Mouse (Mus musculus) CH12.LX (cell line): ENCODE data around the gene Palm2. TPM values are rescaled to one million over a fixed set of nuclear protein-coding genes. Genes with fewer than 3 reads are reported as not detected.

Source experiments
- DNase-seq: peaks from one replicate; pipeline ENCODE4 v3.0.0-alpha.2; 2013; ENCODE audit errors: extremely low read depth
- H3K27ac ChIP-seq: 2 replicates; pipeline ENCODE4 v1.5.1; 2012; ENCODE audit warnings: low read depth, mild to moderate bottlenecking, control low read depth, moderate library complexity; ENCODE audit not compliant: insufficient read depth
- H3K27me3 ChIP-seq: replicated peaks from 2 replicates; pipeline ENCODE3; 2012; ENCODE audit warnings: inconsistent platforms
- H3K36me3 ChIP-seq, 2 experiments: replicated peaks in 1 of 2; 2 replicates each; pipeline versions ENCODE3 to v1.6.1; 2012; ENCODE audit warnings: inconsistent platforms in 1 of 2, low read length in 1 of 2, mild to moderate bottlenecking in 1 of 2, mixed read lengths in 1 of 2, moderate library complexity in 1 of 2; ENCODE audit not compliant: control insufficient read depth in 1 of 2, insufficient read depth in 1 of 2
- H3K4me1 ChIP-seq, 2 experiments: 2 replicates each; pipeline ENCODE4 v1.6.1; 2012; ENCODE audit warnings: inconsistent platforms in 1 of 2, moderate library complexity in 1 of 2; ENCODE audit not compliant: insufficient read depth in 2 of 2, control insufficient read depth in 1 of 2
- H3K4me2 ChIP-seq: 2 replicates; pipeline ENCODE4 v1.6.1; 2012; ENCODE audit warnings: low read depth, mild to moderate bottlenecking, control low read depth; ENCODE audit not compliant: poor library complexity, insufficient read depth, severe bottlenecking
- H3K4me3 ChIP-seq, 3 experiments: fragments of 150-350 bp in 1 of 3; sonication (generic) in 1 of 3; replicated peaks in 1 of 3; 2 replicates each; pipeline versions ENCODE3 to v1.5.1; 2011 to 2012; ENCODE audit warnings: low read depth in 2 of 3, low read length in 2 of 3, mild to moderate bottlenecking in 2 of 3, moderate library complexity in 2 of 3, control low read depth in 1 of 3, improper control_type of control experiment in 1 of 3, inconsistent platforms in 1 of 3, mixed read lengths in 1 of 3; ENCODE audit not compliant: poor library complexity in 1 of 3
- H3K79me2 ChIP-seq: replicated peaks from 2 replicates; pipeline ENCODE4 v1.6.1; 2012; ENCODE audit warnings: mild to moderate bottlenecking, moderate library complexity; ENCODE audit not compliant: control insufficient read depth, poor library complexity, insufficient read depth, severe bottlenecking; ENCODE audit errors: extremely low read depth
- H3K9ac ChIP-seq: 2 replicates; pipeline ENCODE4 v1.6.1; 2012; ENCODE audit warnings: low read depth, mild to moderate bottlenecking, control low read depth, moderate library complexity; ENCODE audit not compliant: insufficient read depth
- H3K9me3 ChIP-seq: replicated peaks from 2 replicates; pipeline ENCODE3; 2012; ENCODE audit warnings: low read length, inconsistent platforms, mixed read lengths
- CHD1 ChIP-seq: IDR thresholded peaks from 2 replicates; pipeline ENCODE4 v1.6.1; 2012; ENCODE audit warnings: low read depth, low read length, improper control_type of control experiment, inconsistent platforms
- CHD2 ChIP-seq: IDR thresholded peaks from 2 replicates; pipeline ENCODE4 v1.6.1; 2011; ENCODE audit warnings: low read length, improper control_type of control experiment
- E2F4 ChIP-seq: IDR thresholded peaks from 2 replicates; pipeline ENCODE4 v1.6.1; 2011; ENCODE audit warnings: low read depth, low read length, improper control_type of control experiment; ENCODE audit not compliant: insufficient replicate concordance
- ELF1 ChIP-seq: IDR thresholded peaks from 2 replicates; pipeline ENCODE4 v1.6.1; 2014; ENCODE audit warnings: low read depth, mild to moderate bottlenecking, inconsistent platforms, low read length, improper control_type of control experiment
- JUN ChIP-seq: IDR thresholded peaks from 2 replicates; pipeline ENCODE4 v1.6.1; 2011; ENCODE audit warnings: low read depth, mild to moderate bottlenecking, low read length, improper control_type of control experiment, moderate library complexity; ENCODE audit not compliant: insufficient read depth
- KAT2A ChIP-seq: IDR thresholded peaks from 2 replicates; pipeline ENCODE4 v1.6.1; 2012; ENCODE audit warnings: low read length, improper control_type of control experiment, inconsistent platforms; ENCODE audit not compliant: insufficient replicate concordance
- MAFK ChIP-seq: IDR thresholded peaks from 2 replicates; pipeline ENCODE4 v1.6.1; 2011; ENCODE audit warnings: low read length, improper control_type of control experiment; ENCODE audit not compliant: insufficient replicate concordance
- MAX ChIP-seq: IDR thresholded peaks from 2 replicates; pipeline ENCODE4 v1.6.1; 2011; ENCODE audit warnings: low read length, improper control_type of control experiment
- MEF2A ChIP-seq: IDR thresholded peaks from 2 replicates; pipeline ENCODE4 v1.6.1; 2014; ENCODE audit warnings: low read depth, mild to moderate bottlenecking, inconsistent platforms, low read length, improper control_type of control experiment, borderline replicate concordance
- MXI1 ChIP-seq: IDR thresholded peaks from 2 replicates; pipeline ENCODE4 v1.6.1; 2011; ENCODE audit warnings: mild to moderate bottlenecking, low read depth, low read length, improper control_type of control experiment
- MYC ChIP-seq: IDR thresholded peaks from 2 replicates; pipeline ENCODE4 v1.6.1; 2011; ENCODE audit warnings: low read depth, mild to moderate bottlenecking, improper control_type of control experiment, low read length
- RAD21 ChIP-seq: IDR thresholded peaks from 2 replicates; pipeline ENCODE4 v1.6.1; 2011; ENCODE audit warnings: low read depth, mild to moderate bottlenecking, low read length, improper control_type of control experiment, moderate library complexity
- RCOR1 ChIP-seq: conservative IDR thresholded peaks from 2 replicates; pipeline ENCODE4 v1.6.1; 2012; ENCODE audit warnings: low read depth, mild to moderate bottlenecking, inconsistent platforms, low read length, improper control_type of control experiment
- SIN3A ChIP-seq: IDR thresholded peaks from 2 replicates; pipeline ENCODE4 v1.6.1; 2012; ENCODE audit warnings: low read length, improper control_type of control experiment, inconsistent platforms
- SMC3 ChIP-seq: IDR thresholded peaks from 2 replicates; pipeline ENCODE4 v1.6.1; 2011; ENCODE audit warnings: low read depth, low read length, improper control_type of control experiment
- TBP ChIP-seq: conservative IDR thresholded peaks from 2 replicates; pipeline ENCODE4 v1.6.1; 2011; ENCODE audit warnings: low read depth, low read length, improper control_type of control experiment
- TCF12 ChIP-seq: IDR thresholded peaks from 2 replicates; pipeline ENCODE4 v1.6.1; 2014; ENCODE audit warnings: low read depth, mild to moderate bottlenecking, inconsistent platforms, low read length, improper control_type of control experiment
- ZKSCAN1 ChIP-seq: IDR thresholded peaks from 2 replicates; pipeline ENCODE4 v1.6.1; 2012; ENCODE audit warnings: low read depth, inconsistent platforms, low read length, improper control_type of control experiment, borderline replicate concordance
- dilution Hi-C: fragments of 300-500 bp; cut with MboI; formaldehyde crosslinking; loops from 2 replicates; pipeline ENCODE4 v1.14.3; 2020; ENCODE audit warnings: low sequenced_read_pairs; ENCODE audit not compliant: extremely low pct_unique_long_range_greater_than_20kb, extremely low pct_ligation_motif_present
- in situ Hi-C: fragments of 300-500 bp; cut with MboI; formaldehyde crosslinking; loops from 3 replicates; pipeline ENCODE4 v1.14.3; 2019; ENCODE audit warnings: low sequenced_read_pairs, low pct_ligation_motif_present, low pct_unique_long_range_greater_than_20kb, mixed read lengths
- polyA plus RNA-seq: library from polyadenylated mRNA; unstranded; fragments of >175 nt; gene quantifications from 2 replicates; pipeline ENCODE4 v1.2.1, GENCODE M21; 2012; ENCODE audit warnings: low read depth; ENCODE audit not compliant: insufficient read length
- total RNA-seq, 2 experiments: library from RNA; depleted of rRNA; stranded (reverse); fragments of 300-350 nt in 1 of 2; fragments of >200 nt in 1 of 2; gene quantifications; 2 replicates each; pipeline ENCODE4 v1.2.3; 2012 to 2014

The Palm2 gene
- total and polyA plus RNA-seq, 3 experiments = not detected

- Histone ChIP-seq H3K27me3 (no peaks in the 10 kb centered on the region), H3K36me3 (no peaks in the 10 kb centered on the region), H3K9ac (no peak overlapping the region), H3K9me3 (peaks cover 3% of the 10 kb centered on the region), H3K79me2 (no peaks in the 10 kb centered on the region), H3K27ac (no peak overlapping the region), H3K4me2 (no peak overlapping the region), H3K4me3 (no peak overlapping the region), H3K4me1 (peaks cover 0 to 12% of the 10 kb centered on the region in 2 experiments; a peak in 2 of 4 replicates)
- in situ Hi-C loops (no loop called here), dilution Hi-C loops (no loop called here)
- no peak for DNase-seq
- TF ChIP-seq TBP = no peak
- no peak for TF ChIP-seq TCF12
- TF ChIP-seq KAT2A = no peak
- TF ChIP-seq MAFK = no peak
- no peak for TF ChIP-seq JUN
- TF ChIP-seq RCOR1 = no peak
- no peak for TF ChIP-seq MEF2A
- no peak for TF ChIP-seq E2F4
- no peak for TF ChIP-seq CHD1
- no peak for TF ChIP-seq MYC
- no peak for TF ChIP-seq ELF1
- no peak for TF ChIP-seq MXI1
- TF ChIP-seq RAD21 = no peak
- TF ChIP-seq SMC3 = no peak
Observed at GRCm38 (mm10) chr4:57632386-57632785, 198.3 kb downstream of the Palm2 start.

- TF ChIP-seq TBP (no peak), E2F4 (no peak), RCOR1 (no peak), ZKSCAN1 (no peak), CHD2 (no peak), MAX (no peak), SIN3A (no peak)
- in situ Hi-C loops = no loop called here
- dilution Hi-C loops = no loop called here
- Histone ChIP-seq H3K4me1 (peaks cover 0 to 12% of the 10 kb centered on the region in 2 experiments; a peak in 2 of 4 replicates), H3K27ac (no peak overlapping the region), H3K4me3 (no peak overlapping the region), H3K9me3 (peaks cover 3% of the 10 kb centered on the region), H3K79me2 (no peaks in the 10 kb centered on the region), H3K9ac (no peak overlapping the region), H3K4me2 (no peak overlapping the region), H3K36me3 (no peaks in the 10 kb centered on the region), H3K27me3 (no peaks in the 10 kb centered on the region)
- no peak for DNase-seq
Observed at GRCm38 (mm10) chr4:57633052-57633451, 199.0 kb downstream of the Palm2 start.
